Mouse (Mus musculus): ENCODE data around the gene Zfp385c. TPM values are rescaled to one million over a fixed set of nuclear protein-coding genes. Genes with fewer than 3 reads are reported as not detected.

The Zfp385c gene
- polyA plus RNA-seq, 1 experiment from 2014 or later, result 2.5 TPM

DNA sequence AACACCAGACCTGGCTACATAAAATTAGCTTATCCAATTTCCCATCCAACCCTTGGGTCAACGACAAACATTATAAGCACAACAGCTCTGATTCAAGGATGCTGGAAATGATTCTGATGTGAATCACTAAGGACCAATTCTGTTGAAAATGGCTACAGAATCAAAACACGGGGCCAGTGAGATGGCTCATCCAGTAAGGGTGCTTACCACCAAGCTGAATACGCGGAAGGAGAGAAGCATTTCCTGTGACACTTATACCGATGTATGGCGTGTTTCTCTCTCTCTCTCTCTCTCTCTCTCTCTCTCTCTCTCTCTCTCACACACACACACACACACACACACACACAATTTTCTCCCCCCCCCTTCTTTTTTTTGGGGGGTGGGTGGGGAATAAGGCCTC is 85.1 kb downstream of the Zfp385c start:
- 86% methylated on average over 6 of the region's 6 CpGs for WGBS
- Histone ChIP-seq H3K27me3 (ENCODE audit: insufficient read depth, low read length) (no peaks in the 10 kb centered on the region), H3K27ac (no peak overlapping the region), H3K4me3 (replicated peaks; ENCODE audit: low read depth, low read length) (no peak overlapping the region), H3K36me3 (ENCODE audit: insufficient read depth, low read length) (0 out of 2 replicates have a peak, but pooled peaks cover 5% of the 10 kb centered on the region), H3K9me3 (replicated peaks; ENCODE audit: low read length) (no peaks in the 10 kb centered on the region), H3K9ac (ENCODE audit: low read depth, low read length) (no peak overlapping the region), H3K4me1 (replicated peaks; ENCODE audit: insufficient read depth, low read length) (peaks cover 13% of the 10 kb centered on the region; the same call in 1 of the 2 replicates), H3K4me2 (ENCODE audit: low read length) (no peak overlapping the region)
- ATAC-seq (replicated peaks; ENCODE audit: low FRiP score, low read depth) (no peak), DNase-seq (ENCODE audit: low spot score) (no peak)
- TF ChIP-seq CTCF (IDR thresholded peaks at IDR 0.05; ENCODE audit: low read depth), result no peak

DNA sequence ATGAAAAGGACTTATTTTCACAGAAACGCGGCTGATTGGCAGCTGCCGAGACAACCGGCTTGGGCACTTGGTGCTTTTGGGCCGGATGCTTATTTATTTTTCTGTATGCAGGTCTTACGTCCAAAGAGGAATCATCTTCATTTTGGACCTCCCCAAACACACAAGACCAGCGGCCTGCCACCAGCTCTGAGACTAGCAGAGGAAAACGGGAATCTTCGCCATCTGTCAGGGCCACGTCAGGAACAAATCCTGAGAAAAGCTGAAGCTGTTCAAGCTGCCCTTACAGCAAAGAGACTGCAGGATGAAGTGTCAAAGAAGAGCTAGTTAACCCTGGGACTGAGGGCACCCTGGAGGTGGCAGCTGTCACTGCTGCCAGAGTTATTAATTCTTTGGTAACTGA is 86.8 kb downstream of the Zfp385c start:
- Histone ChIP-seq H3K4me1 (replicated peaks; ENCODE audit: insufficient read depth, low read length) (peaks cover 13% of the 10 kb centered on the region; the same call in 1 of the 2 replicates), H3K27ac (no peak overlapping the region), H3K9me3 (replicated peaks; ENCODE audit: low read length) (no peaks in the 10 kb centered on the region), H3K4me3 (replicated peaks; ENCODE audit: low read depth, low read length) (no peak overlapping the region), H3K4me2 (ENCODE audit: low read length) (no peak overlapping the region), H3K9ac (ENCODE audit: low read depth, low read length) (no peak overlapping the region), H3K27me3 (ENCODE audit: insufficient read depth, low read length) (no peaks in the 10 kb centered on the region), H3K36me3 (ENCODE audit: insufficient read depth, low read length) (peaks cover 11% of the 10 kb centered on the region; the same call in 1 of the 2 replicates)
- no peak for TF ChIP-seq CTCF (IDR thresholded peaks at IDR 0.05; ENCODE audit: low read depth)
- WGBS, result 92% methylated on average over 10 of the region's 10 CpGs
- DNase-seq (ENCODE audit: low spot score), result no peak
- ATAC-seq (replicated peaks; ENCODE audit: low FRiP score, low read depth), result no peak

DNA sequence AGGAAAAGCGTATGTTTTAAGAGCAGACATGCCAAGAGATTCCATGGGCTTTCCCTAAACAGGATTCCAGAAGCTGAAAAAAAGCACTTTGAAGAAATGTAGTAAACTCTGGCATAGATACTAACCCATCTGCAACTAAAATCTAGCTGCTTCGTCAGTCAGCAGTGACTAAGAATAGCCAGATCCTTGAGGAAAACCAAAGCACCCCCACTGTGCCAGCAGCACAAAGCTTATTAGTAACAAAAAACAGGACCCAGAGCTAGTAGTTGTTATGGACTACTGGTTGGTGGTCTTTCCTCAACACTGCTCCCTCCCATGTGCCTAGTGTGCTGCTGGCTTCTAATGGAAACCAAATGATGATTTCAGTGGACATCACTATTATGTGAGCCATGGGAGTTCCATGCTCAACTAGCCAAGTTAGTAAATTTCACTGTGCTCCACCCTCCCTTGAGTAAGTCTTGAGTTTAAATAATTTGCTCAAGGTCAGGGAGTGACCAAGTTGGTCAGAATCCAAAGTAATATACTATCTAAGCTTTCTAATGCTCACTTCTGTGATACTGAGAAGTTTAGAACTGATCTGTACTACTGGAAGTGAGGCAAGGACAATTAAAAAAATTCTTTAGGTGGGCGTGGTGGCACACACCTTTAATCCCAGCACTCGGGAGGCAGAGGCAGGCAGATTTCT is 87.8 kb downstream of the Zfp385c start:
- Histone ChIP-seq H3K4me3 (replicated peaks; ENCODE audit: low read depth, low read length) (no peak overlapping the region), H3K27ac (no peak overlapping the region), H3K9me3 (replicated peaks; ENCODE audit: low read length) (no peaks in the 10 kb centered on the region), H3K4me2 (ENCODE audit: low read length) (no peak overlapping the region), H3K36me3 (ENCODE audit: insufficient read depth, low read length) (peaks cover 19% of the 10 kb centered on the region; the same call in 1 of the 2 replicates), H3K9ac (ENCODE audit: low read depth, low read length) (no peak overlapping the region), H3K27me3 (ENCODE audit: insufficient read depth, low read length) (no peaks in the 10 kb centered on the region), H3K4me1 (replicated peaks; ENCODE audit: insufficient read depth, low read length) (0 out of 2 replicates have a peak, but pooled peaks cover 9% of the 10 kb centered on the region)
- no peak for TF ChIP-seq CTCF (IDR thresholded peaks at IDR 0.05; ENCODE audit: low read depth)
- peak; percentile 63 for DNase-seq (ENCODE audit: low spot score)
- WGBS, result 74% methylated on average over 4 of the region's 4 CpGs
- no peak for ATAC-seq (replicated peaks; ENCODE audit: low FRiP score, low read depth)

DNA sequence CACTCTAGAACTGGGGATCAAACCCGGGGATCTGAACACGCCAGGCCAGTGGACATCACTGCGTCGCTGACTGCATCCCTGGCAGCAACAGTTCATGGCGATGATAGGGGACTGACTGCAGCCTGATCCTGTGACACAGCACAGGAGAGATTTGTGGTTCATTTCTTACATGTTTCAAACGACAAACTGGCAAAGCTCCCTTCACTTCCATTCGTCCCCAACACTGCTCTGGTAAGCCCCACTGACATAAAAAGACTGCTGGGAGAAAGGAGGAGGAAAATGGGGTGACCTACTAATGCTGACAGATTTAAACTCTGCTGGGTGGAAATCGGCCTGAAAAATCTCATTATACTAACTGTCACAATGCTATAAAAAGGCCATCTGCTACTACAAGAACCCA is 88.4 kb downstream of the Zfp385c start:
- WGBS, result 74% methylated on average over 8 of the region's 8 CpGs
- peaks cover 24% of the 10 kb centered on the region for H3K36me3 ChIP-seq (ENCODE audit: insufficient read depth, low read length)

DNA sequence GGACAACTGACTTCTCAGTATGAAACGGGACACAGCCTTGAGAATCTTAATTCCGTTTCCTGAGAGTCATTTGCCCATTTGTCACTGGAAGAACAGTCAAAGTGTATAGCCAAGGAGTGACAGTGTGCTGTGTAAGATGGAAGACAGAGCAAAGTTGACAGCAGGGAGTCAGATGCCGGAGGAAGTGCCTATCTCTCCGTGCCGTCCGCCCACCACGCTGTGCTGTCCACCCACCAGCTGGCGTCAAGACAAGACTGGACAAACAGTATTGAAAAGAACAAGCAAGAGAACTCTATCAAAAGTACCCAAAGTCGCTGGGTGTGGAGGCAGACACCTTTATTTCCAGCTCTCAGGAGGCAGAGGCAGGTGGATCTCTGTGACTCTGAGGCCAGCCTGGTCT is 89.1 kb downstream of the Zfp385c start:
- Histone ChIP-seq H3K27ac (no peak overlapping the region), H3K9me3 (replicated peaks; ENCODE audit: low read length) (no peaks in the 10 kb centered on the region), H3K27me3 (ENCODE audit: insufficient read depth, low read length) (no peaks in the 10 kb centered on the region), H3K9ac (ENCODE audit: low read depth, low read length) (no peak overlapping the region), H3K4me3 (replicated peaks; ENCODE audit: low read depth, low read length) (no peak overlapping the region), H3K36me3 (ENCODE audit: insufficient read depth, low read length) (peaks cover 21% of the 10 kb centered on the region), H3K4me1 (replicated peaks; ENCODE audit: insufficient read depth, low read length) (no peaks in the 10 kb centered on the region), H3K4me2 (ENCODE audit: low read length) (no peak overlapping the region)
- no peak for ATAC-seq (replicated peaks; ENCODE audit: low FRiP score, low read depth)
- no peak for DNase-seq (ENCODE audit: low spot score)
- no peak for TF ChIP-seq CTCF (IDR thresholded peaks at IDR 0.05; ENCODE audit: low read depth)
- WGBS, result 80% methylated on average over 9 of the region's 9 CpGs

More for the DNA sequence above, 88.4 kb downstream of the Zfp385c start:
- Histone ChIP-seq H3K9me3 (replicated peaks; ENCODE audit: low read length) (no peaks in the 10 kb centered on the region), H3K27me3 (ENCODE audit: insufficient read depth, low read length) (no peaks in the 10 kb centered on the region), H3K27ac (no peak overlapping the region), H3K4me1 (replicated peaks; ENCODE audit: insufficient read depth, low read length) (0 out of 2 replicates have a peak, but pooled peaks cover 3% of the 10 kb centered on the region), H3K4me2 (ENCODE audit: low read length) (no peak overlapping the region), H3K4me3 (replicated peaks; ENCODE audit: low read depth, low read length) (no peak overlapping the region), H3K9ac (ENCODE audit: low read depth, low read length) (no peak overlapping the region)
- no peak for TF ChIP-seq CTCF (IDR thresholded peaks at IDR 0.05; ENCODE audit: low read depth)
- DNase-seq (ENCODE audit: low spot score) (no peak), ATAC-seq (replicated peaks; ENCODE audit: low FRiP score, low read depth) (no peak)

DNA sequence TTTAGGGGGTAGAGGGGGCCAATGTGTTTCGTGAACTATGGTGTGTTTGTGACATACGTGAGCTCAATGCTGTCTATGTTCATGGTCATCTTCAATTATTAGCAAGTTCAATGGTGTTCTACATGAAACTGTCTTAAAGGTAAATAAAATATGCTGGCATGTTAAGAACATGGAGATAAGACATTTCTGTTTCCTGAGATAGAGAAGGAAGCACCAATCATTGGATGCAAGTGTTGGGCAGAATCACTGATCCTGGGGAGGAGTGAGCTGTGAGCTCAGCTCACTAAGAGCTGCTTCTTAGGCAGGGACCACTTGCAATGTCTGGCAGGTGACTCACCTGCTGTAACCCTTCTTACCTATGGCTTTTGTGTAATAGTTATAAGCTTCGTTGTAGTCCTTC is 90.9 kb downstream of the Zfp385c start:
- Histone ChIP-seq H3K27me3 (ENCODE audit: insufficient read depth, low read length) (no peaks in the 10 kb centered on the region), H3K27ac (no peak overlapping the region), H3K36me3 (ENCODE audit: insufficient read depth, low read length) (peaks cover 37% of the 10 kb centered on the region), H3K9me3 (replicated peaks; ENCODE audit: low read length) (no peaks in the 10 kb centered on the region), H3K4me3 (replicated peaks; ENCODE audit: low read depth, low read length) (no peak overlapping the region), H3K4me2 (ENCODE audit: low read length) (no peak overlapping the region), H3K9ac (ENCODE audit: low read depth, low read length) (no peak overlapping the region), H3K4me1 (replicated peaks; ENCODE audit: insufficient read depth, low read length) (no peaks in the 10 kb centered on the region)
- 98% methylated on average over 3 of the region's 3 CpGs for WGBS
- DNase-seq (ENCODE audit: low spot score) (no peak), ATAC-seq (replicated peaks; ENCODE audit: low FRiP score, low read depth) (no peak)
- no peak for TF ChIP-seq CTCF (IDR thresholded peaks at IDR 0.05; ENCODE audit: low read depth)

All from kidney, postnatal 0 days (tissue).